Mouse (Mus musculus) neural tube, embryonic 14.5 days (tissue): ENCODE data around the gene Gale. TPM values are rescaled to one million over a fixed set of nuclear protein-coding genes. Genes with fewer than 3 reads are reported as not detected.

Source experiments
- ATAC-seq: fragments of 200-750 bp; cut with Nextera tagmentation; 2 replicates; pipeline ENCODE4 v1.8.0; 2017; ENCODE audit warnings: low read depth, mild to moderate bottlenecking, moderate TSS enrichment, moderate library complexity
- H3K27ac ChIP-seq: fragments of 300-500 bp; sonication (generic); 2 replicates; pipeline ENCODE4 v1.5.1; 2014; ENCODE audit warnings: low read depth, mild to moderate bottlenecking, control low read depth, low read length, moderate library complexity, mixed read lengths
- H3K27me3 ChIP-seq: fragments of 300-500 bp; sonication (generic); 2 replicates; pipeline ENCODE4 v1.6.1; 2014; ENCODE audit warnings: low read length; ENCODE audit not compliant: control insufficient read depth, insufficient read depth
- H3K36me3 ChIP-seq: fragments of 300-500 bp; sonication (generic); 2 replicates; pipeline ENCODE4 v1.6.1; 2014; ENCODE audit warnings: low read length, mixed read lengths; ENCODE audit not compliant: control insufficient read depth, insufficient read depth
- H3K4me1 ChIP-seq: fragments of 300-500 bp; sonication (generic); 2 replicates; pipeline ENCODE4 v1.6.1; 2014; ENCODE audit warnings: low read length; ENCODE audit not compliant: control insufficient read depth, insufficient read depth
- H3K4me2 ChIP-seq: fragments of 300-500 bp; sonication (generic); 2 replicates; pipeline ENCODE4 v1.6.1; 2014; ENCODE audit warnings: mild to moderate bottlenecking, low read depth, low read length, control low read depth
- H3K4me3 ChIP-seq: fragments of 300-500 bp; sonication (generic); 2 replicates; pipeline ENCODE4 v1.5.1; 2014; ENCODE audit warnings: low read depth, low read length, control low read depth, mixed read lengths
- H3K9ac ChIP-seq: fragments of 300-500 bp; sonication (generic); replicated peaks from 2 replicates; pipeline ENCODE4 v1.6.1; 2014; ENCODE audit warnings: low read depth, mild to moderate bottlenecking, control low read depth, low read length, mixed read lengths
- H3K9me3 ChIP-seq: fragments of 300-500 bp; sonication (generic); 2 replicates; pipeline ENCODE4 v1.6.1; 2016; ENCODE audit warnings: low read length; ENCODE audit not compliant: control insufficient read depth
- WGBS: fragments of 180-500 bp; shearing (Covaris S2); extraction: QIAGEN DNeasy Blood & Tissue Kit; methylation state at CpG from one replicate; pipeline ENCODE4 v1.1.7; 2014; 5-methylcytosine and 5-hydroxymethylcytosine counted together
- polyA plus RNA-seq: library from polyadenylated mRNA; unstranded; fragments of >200 nt; fragmentation: Nextera tagmentation; extraction: Ambion mirVana; gene quantifications from 2 replicates; pipeline ENCODE4 v1.2.1, GENCODE M21; 2014

Gale gene
- polyA plus RNA-seq: 35.8 and 44.1 TPM in 2 replicates

DNA sequence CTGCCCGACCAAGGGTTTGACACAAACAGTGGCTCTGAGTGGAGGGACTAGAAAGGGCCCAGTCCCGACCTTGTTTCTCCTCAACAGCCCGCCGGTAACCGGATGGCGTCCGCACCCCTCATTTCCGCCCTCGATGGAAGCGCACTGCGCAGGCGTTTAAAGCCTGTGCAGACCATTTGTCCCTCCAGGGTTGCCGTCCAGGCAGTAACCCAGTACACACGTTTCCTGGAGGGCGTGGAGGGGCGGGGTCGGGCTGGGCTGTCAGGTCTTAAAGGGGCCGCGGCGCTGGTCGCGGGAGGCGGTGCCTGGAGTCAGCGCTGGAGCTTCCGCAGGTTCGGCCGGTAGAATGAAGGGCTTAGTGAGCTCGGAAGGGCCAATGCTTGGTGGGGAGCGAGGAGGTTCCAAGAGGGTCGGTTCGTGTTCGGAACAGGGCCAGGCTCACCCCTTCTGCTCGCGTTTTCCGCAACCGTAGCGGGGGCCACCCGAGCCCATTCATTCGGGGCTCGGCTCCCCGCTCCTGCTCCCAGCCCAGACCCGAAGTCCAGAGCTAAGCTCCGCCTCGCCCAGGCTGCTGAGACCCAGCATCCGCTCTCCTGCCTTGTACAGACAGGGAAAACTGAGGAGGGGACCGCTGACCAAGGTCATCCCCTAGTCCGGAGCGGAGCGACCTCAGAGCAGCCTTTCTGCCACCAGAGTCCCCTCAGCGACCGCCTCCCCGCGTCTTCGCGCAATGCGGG lies at the start of gene Gale:
Gene Gale (plus strand): TSS at position 271 of the 737 bp plus-strand sequence.
- Histone ChIP-seq H3K4me1 (peaks cover 14% of the 10 kb centered on the region; the same call in 1 of the 2 replicates), H3K9ac (peak within 1 kb of the TSS; percentile 80), H3K27ac (peak within 1 kb of the TSS; percentile 88), H3K27me3 (no peaks in the 10 kb centered on the region), H3K9me3 (no peaks in the 10 kb centered on the region), H3K36me3 (peaks cover 25% of the 10 kb centered on the region), H3K4me2 (peak within 1 kb of the TSS; percentile 76), H3K4me3 (peak within 1 kb of the TSS; percentile 49)
- WGBS: under 1% methylated on average over 56 of the region's 56 CpGs
- ATAC-seq: peak; percentile 96

GRCm38 (mm10) chr4:135918635-135919279 lies 44.8 kb upstream of the Gale start:
- H3K4me3 ChIP-seq: no peak overlapping the region
- H3K27me3 ChIP-seq: no peaks in the 10 kb centered on the region
- 92% methylated on average over 13 of the region's 13 CpGs for WGBS
- no peak overlapping the region for H3K9ac ChIP-seq
- no peak overlapping the region for H3K27ac ChIP-seq
- no peak for ATAC-seq
- no peak overlapping the region for H3K4me2 ChIP-seq
- no peaks in the 10 kb centered on the region for H3K9me3 ChIP-seq
- no peaks in the 10 kb centered on the region for H3K36me3 ChIP-seq
- H3K4me1 ChIP-seq: peaks cover 6% of the 10 kb centered on the region

DNA sequence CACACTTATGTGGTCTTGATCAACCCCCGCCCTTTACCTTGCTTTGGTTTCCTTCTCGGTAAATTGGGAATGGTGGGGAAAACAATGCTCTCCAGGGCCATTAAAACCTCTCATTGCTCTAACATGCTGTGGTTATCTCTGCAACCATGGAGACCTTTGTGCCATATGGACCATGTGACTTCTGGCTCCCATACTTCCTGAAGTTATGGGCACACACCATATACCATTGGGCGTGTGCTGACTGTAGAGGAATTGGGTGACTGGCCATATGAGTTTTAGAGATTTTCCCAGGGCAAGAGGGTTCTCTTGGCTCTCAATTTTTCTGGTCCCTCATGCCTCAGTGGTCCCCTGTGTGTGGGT lies 44.3 kb upstream of the Gale start:
- Histone ChIP-seq H3K9me3 (no peaks in the 10 kb centered on the region), H3K27me3 (no peaks in the 10 kb centered on the region), H3K4me2 (no peak overlapping the region), H3K4me1 (peaks cover 6% of the 10 kb centered on the region), H3K4me3 (no peak overlapping the region), H3K27ac (no peak overlapping the region), H3K9ac (no peak overlapping the region), H3K36me3 (no peaks in the 10 kb centered on the region)
- whole genome bisulfite sequencing: 95% methylated on average over 3 of the region's 3 CpGs
- no peak for ATAC-seq

DNA sequence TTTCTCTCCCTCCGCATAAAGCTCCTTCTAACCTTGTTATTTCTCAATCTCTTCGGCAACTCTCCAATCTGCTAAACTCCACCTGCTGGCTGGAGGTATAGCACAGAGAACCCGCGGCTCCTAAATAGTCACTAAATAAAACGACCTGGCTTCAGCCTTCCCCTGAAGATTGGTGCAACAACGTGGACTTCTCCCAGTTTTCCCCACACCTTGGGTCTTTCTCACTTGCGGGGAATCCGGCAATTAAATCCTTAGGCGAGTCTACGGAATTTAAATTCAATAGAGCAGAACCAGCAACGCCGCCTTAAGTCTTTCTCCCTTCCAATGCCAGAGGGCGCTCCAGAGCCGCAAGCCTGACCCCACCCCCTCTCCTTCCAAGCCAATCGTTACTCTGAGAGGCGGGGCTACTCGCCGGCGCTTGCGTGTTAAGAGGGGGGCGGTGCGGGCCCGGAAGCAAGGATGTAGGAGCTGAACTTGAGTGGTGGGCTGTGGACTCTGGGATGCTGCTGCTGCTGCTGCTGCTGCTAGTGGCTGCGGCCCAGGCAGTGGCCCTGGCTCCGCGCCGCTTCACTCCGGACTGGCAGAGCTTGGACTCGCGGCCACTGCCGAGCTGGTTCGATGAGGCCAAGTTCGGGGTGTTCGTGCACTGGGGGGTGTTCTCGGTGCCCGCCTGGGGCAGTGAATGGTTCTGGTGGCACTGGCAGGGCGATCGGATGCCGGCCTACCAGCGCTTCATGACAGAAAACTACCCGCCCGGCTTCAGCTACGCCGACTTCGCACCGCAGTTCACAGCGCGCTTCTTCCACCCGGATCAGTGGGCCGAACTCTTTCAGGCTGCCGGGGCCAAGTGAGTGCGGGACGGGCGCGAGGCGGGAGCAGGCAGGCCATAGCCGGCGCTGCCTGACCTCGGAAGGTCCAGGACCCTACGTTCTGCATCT lies 43.0 kb upstream of the Gale start, which contains the start of gene Fuca1:
Gene Fuca1 (plus strand): TSS at position 432 of the 938 bp plus-strand sequence.
- Histone ChIP-seq H3K27ac (peak within 1 kb of the TSS; percentile 70), H3K4me1 (peaks cover 6% of the 10 kb centered on the region), H3K36me3 (no peaks in the 10 kb centered on the region), H3K9me3 (no peaks in the 10 kb centered on the region), H3K4me3 (peak within 1 kb of the TSS; percentile 71), H3K9ac (peak within 1 kb of the TSS; percentile 68), H3K27me3 (no peaks in the 10 kb centered on the region), H3K4me2 (peak within 1 kb of the TSS; percentile 60)
- ATAC-seq: peak; percentile 97
- WGBS: 2% methylated on average over 60 of the region's 60 CpGs

GRCm38 (mm10) chr4:135921257-135922120 lies 42.0 kb upstream of the Gale start:
- ATAC-seq: no peak
- H3K27ac ChIP-seq: peak overlapping the region; percentile 70
- H3K9ac ChIP-seq: peak overlapping the region; percentile 68
- 6% methylated on average over 26 of the region's 26 CpGs for WGBS
- H3K4me1 ChIP-seq: peaks cover 6% of the 10 kb centered on the region
- no peaks in the 10 kb centered on the region for H3K36me3 ChIP-seq
- no peaks in the 10 kb centered on the region for H3K9me3 ChIP-seq
- no peaks in the 10 kb centered on the region for H3K27me3 ChIP-seq
- peak overlapping the region; percentile 71 for H3K4me3 ChIP-seq
- H3K4me2 ChIP-seq: peak overlapping the region; percentile 60

DNA sequence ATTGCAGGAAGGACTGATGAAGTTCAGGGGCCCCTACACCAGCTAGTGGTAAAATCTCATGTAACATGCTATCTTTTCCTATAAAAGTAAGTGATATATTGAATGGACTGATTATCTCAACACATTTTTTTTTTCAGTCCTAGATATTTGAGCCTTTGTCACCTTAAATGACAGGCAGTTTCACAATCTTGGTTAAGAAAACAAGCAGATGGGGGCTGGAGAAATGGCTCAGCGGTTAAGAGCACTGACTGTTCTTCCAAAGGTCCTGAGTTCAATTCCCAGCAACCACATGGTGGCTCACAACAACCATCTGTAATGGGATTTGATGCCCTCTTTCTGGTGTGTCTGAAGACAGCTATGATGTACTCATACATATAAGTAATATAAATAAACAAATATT lies 41.3 kb upstream of the Gale start:
- ATAC-seq: no peak
- Histone ChIP-seq H3K4me1 (peaks cover 6% of the 10 kb centered on the region), H3K4me2 (peak overlapping the region; percentile 60; the same call in 1 of the 2 replicates), H3K4me3 (no peak overlapping the region; the same call in 1 of the 2 replicates), H3K27me3 (no peaks in the 10 kb centered on the region), H3K27ac (no peak overlapping the region), H3K36me3 (no peaks in the 10 kb centered on the region), H3K9me3 (no peaks in the 10 kb centered on the region), H3K9ac (no peak overlapping the region)
- 91% methylated on average over 1 of the region's 1 CpGs for WGBS

DNA sequence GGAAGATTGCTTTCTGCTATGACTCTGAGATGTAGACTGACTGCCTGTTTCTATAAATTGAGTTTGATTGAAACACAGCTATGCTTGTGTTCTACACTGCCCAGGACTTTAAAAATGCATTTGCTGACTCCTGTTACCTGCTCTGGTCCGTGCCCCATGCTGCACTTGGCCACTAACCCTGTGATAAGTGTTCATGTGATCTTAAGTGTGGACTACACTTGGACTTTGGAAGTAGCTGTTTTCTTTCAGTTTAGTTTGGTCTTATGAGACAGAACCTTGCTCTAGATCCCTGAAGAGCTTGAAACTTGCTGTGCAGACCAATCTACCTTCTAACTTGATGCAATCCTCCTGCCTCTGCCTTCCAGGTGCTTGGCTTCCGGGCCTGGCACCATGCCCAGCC lies 39.1 kb upstream of the Gale start:
- no peak overlapping the region for H3K4me2 ChIP-seq
- WGBS: 93% methylated on average over 2 of the region's 2 CpGs
- no peak overlapping the region for H3K27ac ChIP-seq
- H3K27me3 ChIP-seq: no peaks in the 10 kb centered on the region
- H3K36me3 ChIP-seq: no peaks in the 10 kb centered on the region
- peaks cover 6% of the 10 kb centered on the region for H3K4me1 ChIP-seq
- H3K9ac ChIP-seq: no peak overlapping the region
- H3K4me3 ChIP-seq: no peak overlapping the region
- H3K9me3 ChIP-seq: no peaks in the 10 kb centered on the region
- no peak for ATAC-seq

- H3K27ac ChIP-seq: no peak overlapping the region
- 80% methylated on average over 5 of the region's 5 CpGs for WGBS
- H3K4me3 ChIP-seq: no peak overlapping the region
- H3K4me2 ChIP-seq: no peak overlapping the region
- H3K9ac ChIP-seq: no peak overlapping the region
- no peak for ATAC-seq
- H3K27me3 ChIP-seq: no peaks in the 10 kb centered on the region
- H3K4me1 ChIP-seq: peaks cover 6% of the 10 kb centered on the region
- no peaks in the 10 kb centered on the region; the same call in 1 of the 2 replicates for H3K36me3 ChIP-seq
- H3K9me3 ChIP-seq: no peaks in the 10 kb centered on the region
Observed at GRCm38 (mm10) chr4:135925341-135925740, 38.2 kb upstream of the Gale start.
